Mouse (Mus musculus): ENCODE measurements around the gene Zfp335. TPM values are rescaled to one million over a fixed set of nuclear protein-coding genes. Genes with fewer than 3 reads are reported as not detected.
"Not testable (repeated sequence)": the region's sequence is repeated elsewhere in the genome, so short reads cannot be mapped to it uniquely, and the experiment has no call there.

Zfp335 gene
- total RNA-seq, 1 experiment from 2014 or later: 9.1 TPM

DNA sequence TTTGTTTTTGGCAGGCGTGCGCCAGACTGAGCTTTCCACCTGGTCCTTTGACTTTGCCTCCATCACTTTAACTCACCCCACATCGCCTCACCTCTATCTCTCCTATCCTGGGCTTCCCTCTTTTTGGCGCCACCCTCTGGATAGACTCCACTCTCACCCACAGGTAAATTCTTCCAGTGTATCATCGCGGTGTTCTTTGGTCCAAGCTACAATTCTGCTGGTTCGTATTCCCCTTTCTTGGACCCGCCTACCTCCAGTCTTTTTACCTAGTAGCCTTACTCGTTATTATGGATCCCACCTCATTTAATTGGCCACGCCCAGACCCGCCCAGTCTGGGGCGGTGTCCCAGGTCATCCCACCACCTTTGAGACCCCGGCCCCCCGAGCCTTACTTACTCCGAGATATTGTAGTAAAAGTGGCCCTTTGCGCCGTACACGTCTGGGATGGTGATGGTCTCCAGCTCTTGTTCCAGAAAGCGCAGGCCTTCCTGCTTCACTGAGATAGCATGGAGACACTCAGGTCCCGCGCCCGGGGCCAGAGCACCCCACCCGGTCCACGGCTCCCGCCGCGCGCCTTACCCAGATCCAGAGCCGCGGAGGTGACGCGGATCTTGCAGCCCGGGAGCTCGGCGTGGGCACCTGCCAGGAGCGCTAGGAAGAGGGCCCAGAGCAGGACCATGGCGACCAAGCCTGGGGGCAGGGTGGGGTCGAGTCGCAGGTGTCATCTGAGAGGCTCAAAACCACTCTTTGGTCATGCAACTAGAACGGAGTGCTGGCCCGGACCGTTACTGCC is 55.1 kb downstream of the Zfp335 start:
- peak; percentile 13 for ATAC-seq (replicated peaks; ENCODE audit: insufficient number of reproducible peaks, low FRiP score, low TSS enrichment, poor library complexity, severe bottlenecking)

DNA sequence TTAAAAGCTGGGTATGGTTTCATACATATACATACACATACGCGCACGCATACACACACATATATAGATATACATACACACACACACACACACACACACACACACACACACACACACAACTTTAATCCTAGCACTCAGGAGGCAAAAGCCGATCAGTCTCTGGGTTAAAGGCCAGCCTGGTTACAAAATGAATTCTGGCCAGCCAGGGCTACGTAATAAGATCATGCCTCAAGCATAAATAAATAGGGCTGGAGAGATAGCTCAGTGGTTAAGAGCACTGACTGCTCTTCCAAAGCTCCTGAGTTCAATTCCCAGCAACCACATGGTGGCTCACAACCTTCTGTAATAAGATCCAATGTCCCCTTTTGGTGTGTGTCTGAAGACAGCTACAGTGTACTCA is 56.0 kb downstream of the Zfp335 start:
- not testable (repeated sequence) for ATAC-seq (replicated peaks; ENCODE audit: insufficient number of reproducible peaks, low FRiP score, low TSS enrichment, poor library complexity, severe bottlenecking)

DNA sequence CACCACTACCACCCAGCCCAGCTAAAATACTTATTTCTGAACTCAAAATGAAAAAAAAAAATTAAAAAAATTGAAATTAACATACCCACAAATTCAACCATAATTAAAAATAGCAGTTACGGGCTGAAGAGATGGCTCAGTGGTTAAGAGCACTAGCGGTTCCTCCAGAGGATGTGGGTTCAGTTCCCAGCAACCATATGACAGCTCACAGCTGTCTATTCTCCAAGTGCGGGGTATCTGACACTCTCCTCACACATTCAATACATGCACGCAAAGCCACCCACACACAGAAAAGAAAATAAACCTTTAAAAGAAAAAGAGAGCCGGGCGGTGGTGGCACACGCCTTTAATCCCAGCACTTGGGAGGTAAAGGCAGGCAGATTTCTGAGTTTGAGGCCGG is 61.5 kb downstream of the Zfp335 start:
- no peak for ATAC-seq (replicated peaks; ENCODE audit: insufficient number of reproducible peaks, low FRiP score, low TSS enrichment, poor library complexity, severe bottlenecking)

DNA sequence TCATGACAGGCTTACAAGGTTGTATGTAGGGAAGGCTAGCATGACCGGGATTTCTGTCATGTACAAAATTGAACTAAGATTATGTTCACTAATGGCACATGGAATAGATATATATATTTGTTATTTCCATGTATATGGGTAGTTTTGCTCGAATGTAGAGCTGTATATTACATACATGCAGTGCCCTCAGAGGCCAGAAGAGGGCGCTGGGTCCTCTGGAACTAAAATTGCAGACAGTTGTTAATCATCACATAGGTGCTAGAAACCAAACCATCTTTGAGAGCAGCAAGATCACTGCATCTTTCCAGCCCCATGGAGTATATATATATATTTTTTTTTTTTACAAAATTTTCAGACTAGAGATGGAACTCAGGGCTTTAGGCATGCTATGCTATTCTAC is 65.8 kb downstream of the Zfp335 start:
- ATAC-seq (replicated peaks; ENCODE audit: insufficient number of reproducible peaks, low FRiP score, low TSS enrichment, poor library complexity, severe bottlenecking): no peak

Other genes starting within 250 kb of the Zfp335 start
- gene Wfdc11, start 237.7 kb downstream of the Zfp335 start, total RNA-seq (2017): not detected in 3 replicates
- gene Wfdc13, start 226.7 kb downstream of the Zfp335 start, total RNA-seq (2017): not detected in 3 replicates
- gene Spint4, start 213.3 kb downstream of the Zfp335 start, total RNA-seq (2017): not detected in 3 replicates
- not detected in 3 replicates for gene Spint5, start 196.5 kb downstream of the Zfp335 start, total RNA-seq (2017)
- gene Wfdc3, start 165.8 kb downstream of the Zfp335 start, total RNA-seq (2017): not detected in 3 replicates
- 18.2 to 23.6 TPM (median 20.1 TPM) in 3 replicates for gene Dnttip1, start 165.8 kb downstream of the Zfp335 start, total RNA-seq (2017)
- gene Ube2c, start 141.9 kb downstream of the Zfp335 start, total RNA-seq (2017): 2.7 to 5.1 TPM (median 3.5 TPM) in 3 replicates
- gene Tnnc2, start 131.8 kb downstream of the Zfp335 start, total RNA-seq (2017): not detected in 3 replicates
- 2.9 to 6.0 TPM (median 5.5 TPM) in 3 replicates for gene Snx21, start 125.9 kb downstream of the Zfp335 start, total RNA-seq (2017)
- 31.0 to 45.3 TPM (median 42.4 TPM) in 3 replicates for gene Acot8, start 106.9 kb downstream of the Zfp335 start, total RNA-seq (2017)
- 1.2 to 5.3 TPM (median 1.9 TPM) in 3 replicates for gene Zswim3, start 106.7 kb downstream of the Zfp335 start, total RNA-seq (2017)
- gene Zswim1, start 89.1 kb downstream of the Zfp335 start, total RNA-seq (2017): 0.67 to 1.8 TPM (median 1.7 TPM) in 3 replicates
- gene Spata25, start 83.2 kb downstream of the Zfp335 start, total RNA-seq (2017): not detected in 3 replicates
- gene Ctsa, start 78.9 kb downstream of the Zfp335 start, total RNA-seq (2017): 283 to 459 TPM (median 330 TPM) in 3 replicates
- 0.97 to 3.0 TPM (median 2.3 TPM) in 3 replicates for gene Neurl2, start 78.3 kb downstream of the Zfp335 start, total RNA-seq (2017)
- 37.3 to 58.3 TPM (median 46.8 TPM) in 3 replicates for gene Pltp, start 54.0 kb downstream of the Zfp335 start, total RNA-seq (2017)
- gene Pcif1, start 32.5 kb downstream of the Zfp335 start, total RNA-seq (2017): 60.0 to 62.1 TPM (median 60.1 TPM) in 3 replicates
- 1.7 to 19.4 TPM (median 15.0 TPM) in 3 replicates for gene Mmp9, start 29.0 kb upstream of the Zfp335 start, total RNA-seq (2017)
- gene Slc12a5, start 49.0 kb upstream of the Zfp335 start, total RNA-seq (2017): 0.11 to 1.7 TPM (median 0.29 TPM) in 3 replicates
- 25.0 to 47.8 TPM (median 37.3 TPM) in 3 replicates for gene Ncoa5, start 123.1 kb upstream of the Zfp335 start, total RNA-seq (2017)
- gene Cd40, start 143.9 kb upstream of the Zfp335 start, total RNA-seq (2017): 17.7 to 21.3 TPM (median 20.5 TPM) in 3 replicates
- not detected in 3 replicates for gene 1700025C18Rik, start 179.0 kb upstream of the Zfp335 start, total RNA-seq (2017)